Mouse (Mus musculus) olfactory bulb, adult 2 months (tissue): Measurements from ENCODE around the gene Tph2. TPM values are rescaled to one million over a fixed set of nuclear protein-coding genes. Genes with fewer than 3 reads are reported as not detected.

Experiments
- H3K27ac ChIP-seq: fragments of 200-500 bp; 2 replicates; pipeline ENCODE4 v1.5.1; 2012; ENCODE audit warnings: low read depth, low read length; ENCODE audit not compliant: insufficient read depth
- H3K4me1 ChIP-seq: fragments of 200-500 bp; 2 replicates; pipeline ENCODE4 v1.6.1; 2012; ENCODE audit warnings: low read length; ENCODE audit not compliant: control insufficient read depth, insufficient read depth
- H3K4me3 ChIP-seq: fragments of 200-500 bp; 2 replicates; pipeline ENCODE4 v1.5.1; 2012; ENCODE audit warnings: mild to moderate bottlenecking, low read depth, low read length, moderate library complexity; ENCODE audit not compliant: insufficient read depth
- CTCF ChIP-seq: fragments of 200-500 bp; IDR thresholded peaks from 2 replicates; pipeline ENCODE4 v1.5.1; 2012; ENCODE audit warnings: low read depth, mild to moderate bottlenecking, low read length, moderate library complexity; ENCODE audit not compliant: insufficient read depth
- POLR2A ChIP-seq: fragments of 200-500 bp; IDR thresholded peaks from 2 replicates; pipeline ENCODE4 v1.6.1; 2012; ENCODE audit warnings: mild to moderate bottlenecking, low read depth, low read length, moderate library complexity; ENCODE audit not compliant: insufficient read depth
- WGBS: fragments of 180-500 bp; shearing (Covaris S2); methylation state at CpG from one replicate; pipeline ENCODE4 v1.1.7; 2018; 5-methylcytosine and 5-hydroxymethylcytosine counted together
- polyA plus RNA-seq: library from polyadenylated mRNA; stranded (reverse); fragments of >200 nt; gene quantifications from 2 replicates; pipeline ENCODE4 v1.2.4, GENCODE M21; 2012; ENCODE audit warnings: low replicate concordance; ENCODE audit not compliant: missing spikeins, insufficient read depth, insufficient read length

Tph2 gene
- polyA plus RNA-seq, 1 experiment, result not detected

- Histone ChIP-seq H3K4me3 (no peak overlapping the region), H3K4me1 (no peaks in the 10 kb centered on the region), H3K27ac (no peak overlapping the region)
- 27% methylated on average over 8 of the region's 8 CpGs for WGBS
- TF ChIP-seq POLR2A, result no peak
Measured at GRCm38 (mm10) chr10:115050178-115050577, 134.6 kb downstream of the Tph2 start.

- no peaks in the 10 kb centered on the region for H3K4me1 ChIP-seq
- 97% methylated on average over 2 of the region's 2 CpGs for whole genome bisulfite sequencing
- TF ChIP-seq POLR2A (no peak), CTCF (no peak)
- H3K27ac ChIP-seq, result no peak overlapping the region
- H3K4me3 ChIP-seq, result no peak overlapping the region
Measured at GRCm38 (mm10) chr10:115048565-115048964, 136.3 kb downstream of the Tph2 start.

GRCm38 (mm10) chr10:115035748-115036147 is 149.1 kb downstream of the Tph2 start:
- Histone ChIP-seq H3K4me1 (no peaks in the 10 kb centered on the region), H3K27ac (no peak overlapping the region), H3K4me3 (no peak overlapping the region)
- no peak for TF ChIP-seq CTCF
- TF ChIP-seq POLR2A, result no peak
- 92% methylated on average over 9 of the region's 9 CpGs for WGBS

Other genes starting within 250 kb of the Tph2 start
- not detected in 2 replicates for gene Tbc1d15, start 66.4 kb upstream of the Tph2 start, polyA plus RNA-seq
- 184 and 283 TPM in 2 replicates for gene Rab21, start 130.6 kb upstream of the Tph2 start, polyA plus RNA-seq
- gene Tmem19, start 177.5 kb upstream of the Tph2 start, polyA plus RNA-seq, result not detected in 2 replicates
- gene Thap2, start 199.4 kb upstream of the Tph2 start, polyA plus RNA-seq, result not detected in 2 replicates
- not detected in 2 replicates for gene Zfc3h1, start 199.9 kb upstream of the Tph2 start, polyA plus RNA-seq